Mouse (Mus musculus) embryonic facial prominence, embryonic 13.5 days (tissue): Measurements from ENCODE around the gene Tmbim4. TPM values are rescaled to one million over a fixed set of nuclear protein-coding genes. Genes with fewer than 3 reads are reported as not detected.

Experiments used
- ATAC-seq: fragments of 200-750 bp; cut with Nextera tagmentation; 2 replicates; pipeline ENCODE4 v1.8.0; 2017; ENCODE audit warnings: low read depth; ENCODE audit not compliant: insufficient number of reproducible peaks, insufficient read depth, low FRiP score, low TSS enrichment
- H3K27ac ChIP-seq: fragments of 300-500 bp; sonication (generic); 2 replicates; pipeline ENCODE4 v1.5.1; 2015; ENCODE audit warnings: moderate library complexity, mild to moderate bottlenecking, inconsistent platforms
- H3K27me3 ChIP-seq: fragments of 300-500 bp; sonication (generic); 2 replicates; pipeline ENCODE4 v1.6.1; 2015; ENCODE audit warnings: mild to moderate bottlenecking, inconsistent platforms
- H3K36me3 ChIP-seq: fragments of 300-500 bp; sonication (generic); 2 replicates; pipeline ENCODE4 v1.6.1; 2015; ENCODE audit warnings: mild to moderate bottlenecking, inconsistent platforms
- H3K4me1 ChIP-seq: fragments of 300-500 bp; sonication (generic); 2 replicates; pipeline ENCODE4 v1.6.1; 2015; ENCODE audit warnings: inconsistent platforms
- H3K4me2 ChIP-seq: fragments of 300-500 bp; sonication (generic); 2 replicates; pipeline ENCODE4 v1.6.1; 2015; ENCODE audit warnings: moderate library complexity, mild to moderate bottlenecking, inconsistent platforms
- H3K4me3 ChIP-seq: fragments of 300-500 bp; sonication (generic); 2 replicates; pipeline ENCODE4 v1.5.1; 2015; ENCODE audit warnings: mild to moderate bottlenecking, inconsistent platforms
- H3K9ac ChIP-seq: fragments of 300-500 bp; sonication (generic); 2 replicates; pipeline ENCODE4 v1.6.1; 2015; ENCODE audit warnings: mild to moderate bottlenecking, inconsistent platforms
- H3K9me3 ChIP-seq: fragments of 300-500 bp; sonication (generic); 2 replicates; pipeline ENCODE4 v1.6.1; 2016; ENCODE audit warnings: inconsistent platforms
- WGBS: fragments of 180-500 bp; shearing (Covaris S2); methylation state at CpG from one replicate; pipeline ENCODE4 v1.1.7; 2015; ENCODE audit warnings: mixed read lengths; 5-methylcytosine and 5-hydroxymethylcytosine counted together
- polyA plus RNA-seq: library from polyadenylated mRNA; unstranded; fragments of >200 nt; fragmentation: Nextera tagmentation; extraction: Ambion mirVana; gene quantifications from 2 replicates; pipeline ENCODE4 v1.2.1, GENCODE M21; 2015

Gene Tmbim4
- polyA plus RNA-seq, 1 experiment from 2014 or later, result 83.3 TPM

DNA sequence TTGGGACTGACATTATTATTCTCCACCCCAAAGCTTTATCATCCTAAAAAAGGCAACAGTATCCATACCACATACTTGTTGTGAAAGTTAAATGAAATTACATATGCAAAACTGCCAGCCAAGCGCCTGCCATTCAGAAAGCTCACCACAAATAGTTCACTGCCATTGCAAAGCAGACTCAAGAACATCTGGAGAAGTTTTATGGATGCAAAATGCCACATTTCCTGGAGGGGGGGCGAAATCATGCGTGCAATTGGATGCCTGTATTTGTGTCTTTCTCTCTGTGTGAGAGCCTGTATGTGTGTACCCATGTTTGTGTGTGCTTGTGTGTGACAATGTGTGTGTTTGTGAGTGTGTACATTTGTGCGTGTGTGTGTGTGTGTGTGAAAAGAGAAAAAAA lies 50.4 kb downstream of the Tmbim4 start:
- Histone ChIP-seq H3K27ac (peak overlapping the region; percentile 52), H3K27me3 (no peaks in the 10 kb centered on the region), H3K36me3 (no peaks in the 10 kb centered on the region), H3K9ac (no peak overlapping the region), H3K9me3 (0 out of 2 replicates have a peak, but pooled peaks cover 3% of the 10 kb centered on the region), H3K4me2 (0 out of 2 replicates have a peak overlapping the region, but pooled peaks have one; percentile 14), H3K4me3 (no peak overlapping the region), H3K4me1 (peaks cover 36% of the 10 kb centered on the region)
- 36% methylated on average over 4 of the region's 4 CpGs for WGBS
- no peak for ATAC-seq

DNA sequence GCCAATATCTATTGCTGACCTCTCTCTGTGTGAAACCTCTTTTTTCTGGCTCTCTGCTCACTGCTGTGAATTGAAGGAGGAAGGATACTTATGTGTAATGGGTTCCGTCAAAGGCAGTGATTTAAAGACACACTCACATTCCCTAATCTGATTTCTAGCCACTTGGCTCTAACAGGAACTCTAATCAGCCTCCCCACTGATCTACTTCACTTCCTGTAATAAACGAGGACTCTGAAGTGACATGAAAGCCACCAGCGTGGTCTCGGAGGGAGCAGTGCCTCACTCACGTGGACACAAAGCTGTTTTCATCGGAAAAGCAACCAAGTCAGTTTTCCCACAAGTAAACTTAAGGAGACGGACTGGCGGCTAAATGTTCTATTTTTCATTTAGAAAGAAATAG lies 51.4 kb downstream of the Tmbim4 start:
- Histone ChIP-seq H3K9me3 (0 out of 2 replicates have a peak, but pooled peaks cover 3% of the 10 kb centered on the region), H3K36me3 (no peaks in the 10 kb centered on the region), H3K4me1 (peaks cover 30% of the 10 kb centered on the region), H3K27me3 (no peaks in the 10 kb centered on the region), H3K4me2 (no peak overlapping the region), H3K27ac (0 out of 2 replicates have a peak overlapping the region, but pooled peaks have one; percentile 22), H3K4me3 (no peak overlapping the region), H3K9ac (no peak overlapping the region)
- 36% methylated on average over 8 of the region's 8 CpGs for WGBS
- ATAC-seq, result no peak

DNA sequence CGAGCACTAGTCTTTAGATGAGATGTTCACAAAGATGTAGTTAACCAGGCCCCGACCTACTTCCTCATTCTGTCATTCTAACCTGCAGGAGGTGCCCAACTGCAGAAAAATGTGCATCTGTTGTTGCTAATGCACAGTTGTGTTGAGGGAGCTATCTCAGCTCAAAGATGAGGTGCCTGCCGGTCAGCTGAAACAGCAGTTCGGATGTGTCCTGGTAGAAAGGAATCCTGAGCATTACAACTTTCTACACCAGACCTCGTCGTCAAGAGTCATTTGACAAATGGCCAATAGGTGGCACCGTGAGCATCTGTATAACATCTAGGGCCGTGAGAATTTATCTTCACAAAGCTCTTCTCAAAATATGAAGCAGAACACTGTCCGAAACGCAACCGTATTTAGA lies 55.8 kb downstream of the Tmbim4 start:
- Histone ChIP-seq H3K36me3 (no peaks in the 10 kb centered on the region), H3K4me1 (peaks cover 22% of the 10 kb centered on the region), H3K27me3 (no peaks in the 10 kb centered on the region), H3K9me3 (no peaks in the 10 kb centered on the region), H3K9ac (no peak overlapping the region), H3K27ac (no peak overlapping the region), H3K4me2 (peak overlapping the region; percentile 30), H3K4me3 (no peak overlapping the region)
- WGBS, result 20% methylated on average over 11 of the region's 11 CpGs
- ATAC-seq, result no peak

DNA sequence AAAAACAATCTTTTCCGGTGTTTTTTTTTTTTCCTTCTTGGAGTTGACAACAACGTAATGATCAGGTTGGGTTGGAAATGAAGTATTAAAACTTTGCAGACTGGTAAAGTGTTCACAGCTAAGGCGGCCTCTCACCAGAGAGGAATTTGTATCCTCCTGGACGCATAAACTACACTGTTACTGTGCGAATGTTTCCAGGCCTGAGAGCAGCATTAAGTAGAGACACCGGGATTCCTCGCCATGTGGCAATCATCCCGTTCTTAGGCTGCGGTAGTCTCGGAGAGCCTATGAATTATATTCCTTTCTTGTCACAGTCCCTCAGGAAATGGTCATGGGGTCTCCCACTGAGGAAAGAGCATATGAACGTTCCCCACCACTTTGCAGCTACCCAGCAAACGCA lies 66.4 kb downstream of the Tmbim4 start:
- Histone ChIP-seq H3K9ac (no peak overlapping the region), H3K27ac (no peak overlapping the region), H3K4me1 (peaks cover 29% of the 10 kb centered on the region), H3K36me3 (no peaks in the 10 kb centered on the region), H3K9me3 (peaks cover 8% of the 10 kb centered on the region; the same call in 1 of the 2 replicates), H3K4me3 (no peak overlapping the region), H3K4me2 (no peak overlapping the region), H3K27me3 (no peaks in the 10 kb centered on the region)
- no peak for ATAC-seq
- WGBS, result 56% methylated on average over 12 of the region's 12 CpGs

DNA sequence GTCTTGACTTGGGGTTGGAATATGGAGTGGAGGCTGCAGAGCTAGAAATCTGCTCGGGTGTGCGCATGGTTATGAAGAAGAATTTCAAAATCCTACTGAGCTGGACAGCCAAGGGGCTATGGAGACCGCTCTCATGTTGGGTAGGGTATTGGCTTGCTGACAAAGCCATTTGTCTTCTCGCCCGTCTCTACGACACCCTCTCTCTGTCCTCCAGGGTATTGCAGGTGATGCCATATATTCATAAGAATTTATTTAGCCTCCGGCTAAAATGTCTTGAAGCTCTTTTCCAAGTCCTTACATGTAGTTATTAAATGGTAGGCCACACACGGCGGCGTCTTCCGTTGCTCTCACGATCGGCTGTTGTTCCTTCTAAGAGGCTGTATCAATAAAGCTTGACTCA lies 68.6 kb downstream of the Tmbim4 start:
- H3K4me3 ChIP-seq, result no peak overlapping the region
- 91% methylated on average over 13 of the region's 13 CpGs for WGBS
- ATAC-seq, result no peak
- no peaks in the 10 kb centered on the region for H3K27me3 ChIP-seq
- no peaks in the 10 kb centered on the region for H3K9me3 ChIP-seq
- H3K4me1 ChIP-seq, result peaks cover 50% of the 10 kb centered on the region
- no peak overlapping the region for H3K9ac ChIP-seq
- no peaks in the 10 kb centered on the region for H3K36me3 ChIP-seq
- no peak overlapping the region for H3K27ac ChIP-seq
- no peak overlapping the region for H3K4me2 ChIP-seq

DNA sequence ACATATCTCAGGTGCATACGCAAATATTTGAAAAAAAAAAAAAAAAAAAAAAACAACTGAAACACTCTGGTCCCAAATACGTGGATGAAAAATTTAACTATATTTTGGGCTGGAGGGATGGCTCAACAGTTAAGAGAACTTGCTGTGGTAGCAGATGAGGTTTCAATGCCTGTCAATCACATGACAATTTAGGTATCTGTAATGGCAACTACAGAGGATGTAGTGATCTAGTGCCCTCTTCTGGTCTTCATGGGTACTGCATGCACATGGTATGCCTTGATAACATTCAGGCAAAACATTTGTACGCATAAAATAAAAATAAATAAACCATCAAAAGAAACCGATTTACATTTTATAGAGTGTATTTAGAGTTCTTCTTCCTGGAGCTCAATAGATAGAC lies 69.4 kb downstream of the Tmbim4 start:
- no peak for ATAC-seq
- no peaks in the 10 kb centered on the region for H3K27me3 ChIP-seq
- WGBS, result 76% methylated on average over 4 of the region's 4 CpGs
- H3K9ac ChIP-seq, result no peak overlapping the region
- no peaks in the 10 kb centered on the region for H3K9me3 ChIP-seq
- no peak overlapping the region for H3K4me3 ChIP-seq
- peaks cover 52% of the 10 kb centered on the region for H3K4me1 ChIP-seq
- no peaks in the 10 kb centered on the region for H3K36me3 ChIP-seq
- no peak overlapping the region for H3K27ac ChIP-seq
- H3K4me2 ChIP-seq, result no peak overlapping the region

DNA sequence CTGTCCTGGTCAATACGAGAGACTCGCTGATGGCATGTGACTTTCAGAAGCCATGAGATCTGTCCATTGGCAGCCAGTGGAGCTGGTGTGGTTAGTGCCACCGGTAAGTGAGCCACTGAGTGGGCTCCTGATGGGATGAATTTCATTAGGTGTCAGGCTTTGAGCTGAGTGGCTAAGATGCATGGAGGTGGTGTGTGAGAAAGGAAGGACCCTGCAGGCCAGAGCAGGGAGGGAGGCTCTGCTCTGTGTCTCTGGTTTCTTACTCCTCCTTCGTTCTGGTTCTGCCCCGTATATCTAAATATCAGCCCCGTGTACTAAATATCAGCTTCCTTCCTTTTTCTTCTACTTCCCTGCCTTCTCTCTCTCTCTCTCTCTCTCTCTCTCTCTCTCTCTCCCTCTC lies 69.9 kb downstream of the Tmbim4 start:
- peaks cover 52% of the 10 kb centered on the region for H3K4me1 ChIP-seq
- H3K36me3 ChIP-seq, result no peaks in the 10 kb centered on the region
- H3K27ac ChIP-seq, result peak overlapping the region; percentile 91; the same call in 1 of the 2 replicates
- WGBS, result 56% methylated on average over 6 of the region's 6 CpGs
- no peak for ATAC-seq
- H3K9me3 ChIP-seq, result no peaks in the 10 kb centered on the region
- 0 out of 2 replicates have a peak overlapping the region, but pooled peaks have one; percentile 27 for H3K9ac ChIP-seq
- H3K27me3 ChIP-seq, result no peaks in the 10 kb centered on the region
- no peak overlapping the region for H3K4me3 ChIP-seq
- peak overlapping the region; percentile 63 for H3K4me2 ChIP-seq

DNA sequence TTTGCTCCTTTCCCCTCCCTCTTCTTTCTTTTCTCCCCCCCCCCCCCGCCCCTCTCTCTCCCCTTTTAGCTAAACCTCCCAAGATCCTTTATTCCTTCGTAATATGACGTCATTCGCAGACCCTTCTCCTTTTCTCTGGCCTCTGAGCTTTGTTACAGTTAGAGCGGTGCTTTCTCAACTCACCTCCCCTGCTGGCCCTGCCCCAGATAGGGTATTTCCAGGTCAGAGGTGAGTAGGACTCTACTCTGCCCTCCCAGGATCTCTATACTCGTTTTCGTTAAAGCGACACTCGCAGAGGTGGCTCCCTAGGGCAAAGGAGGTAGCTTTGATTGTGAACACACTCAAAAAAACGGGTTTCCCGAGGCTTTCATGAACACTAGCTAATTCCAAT lies 70.5 kb downstream of the Tmbim4 start:
- Histone ChIP-seq H3K4me1 (peaks cover 57% of the 10 kb centered on the region), H3K9ac (peak overlapping the region; percentile 62; the same call in 1 of the 2 replicates)
- ATAC-seq, result no peak

DNA sequence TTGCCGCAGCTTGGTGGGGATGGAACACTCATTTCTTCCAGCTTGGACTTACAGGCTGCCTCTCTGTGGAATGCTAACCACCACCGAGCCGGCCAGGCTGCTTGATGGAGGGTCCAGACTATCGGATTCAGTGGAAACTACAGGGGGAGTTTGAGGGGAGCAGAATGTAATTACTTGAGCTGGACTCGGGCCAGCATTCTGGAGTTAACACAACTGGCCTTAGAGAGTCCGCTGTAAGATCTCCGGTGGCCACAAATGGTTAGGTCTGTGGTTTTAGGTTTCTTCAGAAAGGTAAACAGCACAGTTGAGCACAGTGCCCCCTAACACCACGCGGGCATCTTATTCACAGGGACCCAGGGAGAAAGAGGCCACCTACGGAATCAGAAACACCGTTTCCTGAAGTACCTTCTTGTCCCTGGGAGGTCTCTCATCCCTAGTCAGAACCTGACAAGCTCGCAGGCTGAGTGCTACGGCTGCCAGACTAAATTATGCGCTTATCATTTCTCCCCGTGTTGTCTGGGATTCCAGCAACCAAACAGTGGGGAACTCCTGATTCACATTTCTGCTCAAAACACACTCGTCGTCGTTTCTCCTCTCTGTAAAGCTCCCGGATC lies 71.0 kb downstream of the Tmbim4 start:
- H3K4me1 ChIP-seq, result peaks cover 57% of the 10 kb centered on the region
- no peaks in the 10 kb centered on the region for H3K36me3 ChIP-seq
- no peaks in the 10 kb centered on the region for H3K27me3 ChIP-seq
- no peaks in the 10 kb centered on the region for H3K9me3 ChIP-seq
- H3K4me2 ChIP-seq, result peak overlapping the region; percentile 63
- 3% methylated on average over 19 of the region's 19 CpGs for WGBS
- peak overlapping the region; percentile 23 for H3K4me3 ChIP-seq
- peak; percentile 81 for ATAC-seq
- peak overlapping the region; percentile 62 for H3K9ac ChIP-seq
- peak overlapping the region; percentile 91 for H3K27ac ChIP-seq

More for the DNA sequence above, 70.5 kb downstream of the Tmbim4 start:
- Histone ChIP-seq H3K27me3 (no peaks in the 10 kb centered on the region), H3K36me3 (no peaks in the 10 kb centered on the region), H3K4me3 (peak overlapping the region; percentile 23), H3K4me2 (peak overlapping the region; percentile 63), H3K27ac (peak overlapping the region; percentile 91), H3K9me3 (no peaks in the 10 kb centered on the region)
- WGBS, result 7% methylated on average over 11 of the region's 11 CpGs

DNA sequence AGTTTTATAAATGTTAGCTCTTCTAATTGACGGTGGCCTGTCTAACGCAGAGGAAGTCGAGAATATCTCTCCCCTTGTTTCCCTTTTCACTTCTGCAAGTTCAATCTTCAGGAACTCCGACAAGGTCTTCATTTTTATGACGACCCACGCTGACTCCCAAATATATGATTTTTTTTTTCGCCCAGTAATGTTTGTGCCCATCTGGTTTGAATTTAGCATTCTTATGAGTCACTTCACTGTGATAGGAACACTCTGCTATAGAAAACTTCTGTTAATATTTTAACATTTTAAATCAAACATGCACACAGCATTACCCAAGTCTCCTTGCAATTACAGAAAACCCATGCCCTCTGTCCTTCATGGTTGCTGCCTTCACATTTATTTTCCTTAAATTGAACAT lies 71.9 kb downstream of the Tmbim4 start:
- Histone ChIP-seq H3K4me2 (peak overlapping the region; percentile 63), H3K4me1 (peaks cover 52% of the 10 kb centered on the region), H3K9me3 (no peaks in the 10 kb centered on the region), H3K27ac (peak overlapping the region; percentile 91), H3K36me3 (no peaks in the 10 kb centered on the region), H3K4me3 (no peak overlapping the region), H3K27me3 (no peaks in the 10 kb centered on the region), H3K9ac (no peak overlapping the region)
- no peak for ATAC-seq
- 31% methylated on average over 7 of the region's 7 CpGs for WGBS
